Mouse (Mus musculus): ENCODE measurements around the gene Oas1d. TPM values are rescaled to one million over a fixed set of nuclear protein-coding genes. Genes with fewer than 3 reads are reported as not detected.

The Oas1d gene
- polyA plus RNA-seq, 1 experiment from 2014 or later, result not detected

- Histone ChIP-seq H3K36me3 (replicated peaks; ENCODE audit: control insufficient read depth, insufficient read depth, low read depth, low read length) (no peaks in the 10 kb centered on the region), H3K27ac (replicated peaks; ENCODE audit: low read depth, low read length) (no peak overlapping the region), H3K4me3 (ENCODE audit: low read depth, low read length) (no peak overlapping the region), H3K27me3 (ENCODE audit: control insufficient read depth, insufficient read depth, low read length) (no peaks in the 10 kb centered on the region), H3K4me1 (ENCODE audit: control insufficient read depth, insufficient read depth, low read length) (no peaks in the 10 kb centered on the region), H3K9ac (replicated peaks; ENCODE audit: low read length) (no peak overlapping the region), H3K9me3 (replicated peaks; ENCODE audit: control insufficient read depth, low read length) (no peaks in the 10 kb centered on the region), H3K4me2 (ENCODE audit: low read depth, low read length) (no peak overlapping the region)
- DNase-seq (ENCODE audit: low spot score) (peak; percentile 1), ATAC-seq (replicated peaks; ENCODE audit: insufficient number of reproducible peaks, low FRiP score, low TSS enrichment, low read depth) (no peak)
- WGBS, result 8% methylated on average over 1 of the region's 1 CpGs
These were observed 12.7 kb downstream of the Oas1d start for GRCm38 (mm10) chr5:120927036-120927435.

- no peaks in the 10 kb centered on the region for H3K4me1 ChIP-seq (ENCODE audit: control insufficient read depth, insufficient read depth, low read length)
- no peaks in the 10 kb centered on the region for H3K9me3 ChIP-seq (replicated peaks; ENCODE audit: control insufficient read depth, low read length)
These were observed 19.6 kb downstream of the Oas1d start for GRCm38 (mm10) chr5:120933966-120934365.

GRCm38 (mm10) chr5:120937841-120938240 is 23.5 kb downstream of the Oas1d start:
- no peak overlapping the region for H3K27ac ChIP-seq (replicated peaks; ENCODE audit: low read depth, low read length)
- no peaks in the 10 kb centered on the region for H3K9me3 ChIP-seq (replicated peaks; ENCODE audit: control insufficient read depth, low read length)
- DNase-seq (ENCODE audit: low spot score), result no peak
- no peaks in the 10 kb centered on the region for H3K4me1 ChIP-seq (ENCODE audit: control insufficient read depth, insufficient read depth, low read length)
- WGBS, result 70% methylated on average over 4 of the region's 4 CpGs
- H3K9ac ChIP-seq (replicated peaks; ENCODE audit: low read length), result no peak overlapping the region
- H3K27me3 ChIP-seq (ENCODE audit: control insufficient read depth, insufficient read depth, low read length), result no peaks in the 10 kb centered on the region
- no peak overlapping the region for H3K4me2 ChIP-seq (ENCODE audit: low read depth, low read length)
- no peaks in the 10 kb centered on the region for H3K36me3 ChIP-seq (replicated peaks; ENCODE audit: control insufficient read depth, insufficient read depth, low read depth, low read length)
- ATAC-seq (replicated peaks; ENCODE audit: insufficient number of reproducible peaks, low FRiP score, low TSS enrichment, low read depth), result no peak
- no peak overlapping the region for H3K4me3 ChIP-seq (ENCODE audit: low read depth, low read length)

More at GRCm38 (mm10) chr5:120933966-120934365, 19.6 kb downstream of the Oas1d start:
- Histone ChIP-seq H3K27ac (replicated peaks; ENCODE audit: low read depth, low read length) (no peak overlapping the region), H3K36me3 (replicated peaks; ENCODE audit: control insufficient read depth, insufficient read depth, low read depth, low read length) (no peaks in the 10 kb centered on the region), H3K27me3 (ENCODE audit: control insufficient read depth, insufficient read depth, low read length) (no peaks in the 10 kb centered on the region), H3K4me2 (ENCODE audit: low read depth, low read length) (no peak overlapping the region), H3K4me3 (ENCODE audit: low read depth, low read length) (no peak overlapping the region), H3K9ac (replicated peaks; ENCODE audit: low read length) (no peak overlapping the region)
- 20% methylated on average over 5 of the region's 5 CpGs for WGBS
- no peak for DNase-seq (ENCODE audit: low spot score)
- no peak for ATAC-seq (replicated peaks; ENCODE audit: insufficient number of reproducible peaks, low FRiP score, low TSS enrichment, low read depth)

- Histone ChIP-seq H3K4me3 (ENCODE audit: low read depth, low read length) (no peak overlapping the region), H3K9me3 (replicated peaks; ENCODE audit: control insufficient read depth, low read length) (no peaks in the 10 kb centered on the region), H3K4me1 (ENCODE audit: control insufficient read depth, insufficient read depth, low read length) (no peaks in the 10 kb centered on the region), H3K4me2 (ENCODE audit: low read depth, low read length) (no peak overlapping the region), H3K27me3 (ENCODE audit: control insufficient read depth, insufficient read depth, low read length) (no peaks in the 10 kb centered on the region), H3K9ac (replicated peaks; ENCODE audit: low read length) (no peak overlapping the region), H3K27ac (replicated peaks; ENCODE audit: low read depth, low read length) (no peak overlapping the region), H3K36me3 (replicated peaks; ENCODE audit: control insufficient read depth, insufficient read depth, low read depth, low read length) (no peaks in the 10 kb centered on the region)
- peak; percentile 1 for DNase-seq (ENCODE audit: low spot score)
- no peak for ATAC-seq (replicated peaks; ENCODE audit: insufficient number of reproducible peaks, low FRiP score, low TSS enrichment, low read depth)
- WGBS, result 52% methylated on average over 8 of the region's 8 CpGs
These were observed 24.2 kb downstream of the Oas1d start for GRCm38 (mm10) chr5:120938586-120938985.

- Histone ChIP-seq H3K9ac (replicated peaks; ENCODE audit: low read length) (no peak overlapping the region), H3K9me3 (replicated peaks; ENCODE audit: control insufficient read depth, low read length) (no peaks in the 10 kb centered on the region), H3K4me3 (ENCODE audit: low read depth, low read length) (no peak overlapping the region), H3K4me1 (ENCODE audit: control insufficient read depth, insufficient read depth, low read length) (no peaks in the 10 kb centered on the region), H3K27me3 (ENCODE audit: control insufficient read depth, insufficient read depth, low read length) (no peaks in the 10 kb centered on the region), H3K36me3 (replicated peaks; ENCODE audit: control insufficient read depth, insufficient read depth, low read depth, low read length) (no peaks in the 10 kb centered on the region), H3K27ac (replicated peaks; ENCODE audit: low read depth, low read length) (no peak overlapping the region), H3K4me2 (ENCODE audit: low read depth, low read length) (no peak overlapping the region)
- DNase-seq (ENCODE audit: low spot score) (no peak), ATAC-seq (replicated peaks; ENCODE audit: insufficient number of reproducible peaks, low FRiP score, low TSS enrichment, low read depth) (no peak)
- 63% methylated on average over 10 of the region's 10 CpGs for WGBS
These were observed 27.7 kb downstream of the Oas1d start for GRCm38 (mm10) chr5:120942076-120942475.

GRCm38 (mm10) chr5:120952242-120952770 is 38.0 kb downstream of the Oas1d start:
- H3K36me3 ChIP-seq (replicated peaks; ENCODE audit: control insufficient read depth, insufficient read depth, low read depth, low read length), result no peaks in the 10 kb centered on the region
- 78% methylated on average over 10 of the region's 10 CpGs for WGBS
- H3K4me2 ChIP-seq (ENCODE audit: low read depth, low read length), result no peak overlapping the region
- H3K4me3 ChIP-seq (ENCODE audit: low read depth, low read length), result no peak overlapping the region
- H3K9ac ChIP-seq (replicated peaks; ENCODE audit: low read length), result no peak overlapping the region
- H3K9me3 ChIP-seq (replicated peaks; ENCODE audit: control insufficient read depth, low read length), result no peaks in the 10 kb centered on the region
- H3K27me3 ChIP-seq (ENCODE audit: control insufficient read depth, insufficient read depth, low read length), result no peaks in the 10 kb centered on the region
- no peak overlapping the region for H3K27ac ChIP-seq (replicated peaks; ENCODE audit: low read depth, low read length)
- DNase-seq (ENCODE audit: low spot score) (no peak), ATAC-seq (replicated peaks; ENCODE audit: insufficient number of reproducible peaks, low FRiP score, low TSS enrichment, low read depth) (no peak)
- H3K4me1 ChIP-seq (ENCODE audit: control insufficient read depth, insufficient read depth, low read length), result no peaks in the 10 kb centered on the region

- H3K27me3 ChIP-seq (ENCODE audit: control insufficient read depth, insufficient read depth, low read length), result no peaks in the 10 kb centered on the region
- DNase-seq (ENCODE audit: low spot score) (peak; percentile 44), ATAC-seq (replicated peaks; ENCODE audit: insufficient number of reproducible peaks, low FRiP score, low TSS enrichment, low read depth) (no peak)
- H3K4me1 ChIP-seq (ENCODE audit: control insufficient read depth, insufficient read depth, low read length), result no peaks in the 10 kb centered on the region
- H3K4me3 ChIP-seq (ENCODE audit: low read depth, low read length), result no peak overlapping the region
- H3K4me2 ChIP-seq (ENCODE audit: low read depth, low read length), result no peak overlapping the region
- no peaks in the 10 kb centered on the region for H3K36me3 ChIP-seq (replicated peaks; ENCODE audit: control insufficient read depth, insufficient read depth, low read depth, low read length)
- no peak overlapping the region for H3K27ac ChIP-seq (replicated peaks; ENCODE audit: low read depth, low read length)
- no peaks in the 10 kb centered on the region for H3K9me3 ChIP-seq (replicated peaks; ENCODE audit: control insufficient read depth, low read length)
- 14% methylated on average over 5 of the region's 5 CpGs for WGBS
- no peak overlapping the region for H3K9ac ChIP-seq (replicated peaks; ENCODE audit: low read length)
These were observed 39.6 kb downstream of the Oas1d start for GRCm38 (mm10) chr5:120953974-120954373.

- no peaks in the 10 kb centered on the region for H3K4me1 ChIP-seq (ENCODE audit: control insufficient read depth, insufficient read depth, low read length)
- H3K27me3 ChIP-seq (ENCODE audit: control insufficient read depth, insufficient read depth, low read length), result no peaks in the 10 kb centered on the region
- no peak overlapping the region for H3K9ac ChIP-seq (replicated peaks; ENCODE audit: low read length)
- no peak overlapping the region for H3K27ac ChIP-seq (replicated peaks; ENCODE audit: low read depth, low read length)
- ATAC-seq (replicated peaks; ENCODE audit: insufficient number of reproducible peaks, low FRiP score, low TSS enrichment, low read depth), result no peak
- H3K4me3 ChIP-seq (ENCODE audit: low read depth, low read length), result no peak overlapping the region
- 54% methylated on average over 4 of the region's 4 CpGs for WGBS
- no peaks in the 10 kb centered on the region for H3K9me3 ChIP-seq (replicated peaks; ENCODE audit: control insufficient read depth, low read length)
- DNase-seq (ENCODE audit: low spot score), result peak; percentile 56
- H3K36me3 ChIP-seq (replicated peaks; ENCODE audit: control insufficient read depth, insufficient read depth, low read depth, low read length), result no peaks in the 10 kb centered on the region
- no peak overlapping the region for H3K4me2 ChIP-seq (ENCODE audit: low read depth, low read length)
These were observed 46.7 kb downstream of the Oas1d start for GRCm38 (mm10) chr5:120961004-120961403.

Measured in embryonic facial prominence, embryonic 11.5 days (tissue).